Mouse (Mus musculus): ENCODE data around the gene Nmnat3. TPM values are rescaled to one million over a fixed set of nuclear protein-coding genes. Genes with fewer than 3 reads are reported as not detected.

Gene Nmnat3
- polyA plus RNA-seq, 1 experiment from 2014 or later: 1.8 TPM

- H3K27me3 ChIP-seq (replicated peaks; ENCODE audit: control insufficient read depth, insufficient read depth, low read length): no peaks in the 10 kb centered on the region
- no peak for ATAC-seq
These were observed 59.0 kb downstream of the Nmnat3 start for GRCm38 (mm10) chr9:98346240-98346639.

GRCm38 (mm10) chr9:98347021-98347420 lies 59.8 kb downstream of the Nmnat3 start:
- Histone ChIP-seq H3K27me3 (replicated peaks; ENCODE audit: control insufficient read depth, insufficient read depth, low read length) (no peaks in the 10 kb centered on the region), H3K4me2 (ENCODE audit: low read length) (no peak overlapping the region), H3K9ac (replicated peaks; ENCODE audit: low read depth, low read length) (no peak overlapping the region), H3K36me3 (ENCODE audit: control insufficient read depth, insufficient read depth) (no peaks in the 10 kb centered on the region), H3K4me3 (replicated peaks; ENCODE audit: low read length) (no peak overlapping the region), H3K9me3 (ENCODE audit: control insufficient read depth, low read length) (no peaks in the 10 kb centered on the region), H3K27ac (ENCODE audit: low read length) (no peak overlapping the region), H3K4me1 (replicated peaks; ENCODE audit: control insufficient read depth, insufficient read depth, low read length) (peaks cover 9% of the 10 kb centered on the region)
- no peak for ATAC-seq
- WGBS: 89% methylated on average over 3 of the region's 3 CpGs

More at GRCm38 (mm10) chr9:98346240-98346639, 59.0 kb downstream of the Nmnat3 start:
- WGBS: 70% methylated on average over 4 of the region's 4 CpGs
- Histone ChIP-seq H3K27ac (ENCODE audit: low read length) (no peak overlapping the region), H3K36me3 (ENCODE audit: control insufficient read depth, insufficient read depth) (no peaks in the 10 kb centered on the region), H3K4me1 (replicated peaks; ENCODE audit: control insufficient read depth, insufficient read depth, low read length) (peaks cover 9% of the 10 kb centered on the region), H3K9ac (replicated peaks; ENCODE audit: low read depth, low read length) (no peak overlapping the region), H3K4me2 (ENCODE audit: low read length) (no peak overlapping the region), H3K4me3 (replicated peaks; ENCODE audit: low read length) (no peak overlapping the region), H3K9me3 (ENCODE audit: control insufficient read depth, low read length) (no peaks in the 10 kb centered on the region)

GRCm38 (mm10) chr9:98350318-98351144 lies 63.3 kb downstream of the Nmnat3 start:
- Histone ChIP-seq H3K9ac (replicated peaks; ENCODE audit: low read depth, low read length) (no peak overlapping the region), H3K4me1 (replicated peaks; ENCODE audit: control insufficient read depth, insufficient read depth, low read length) (peaks cover 9% of the 10 kb centered on the region), H3K27me3 (replicated peaks; ENCODE audit: control insufficient read depth, insufficient read depth, low read length) (no peaks in the 10 kb centered on the region), H3K9me3 (ENCODE audit: control insufficient read depth, low read length) (no peaks in the 10 kb centered on the region), H3K36me3 (ENCODE audit: control insufficient read depth, insufficient read depth) (no peaks in the 10 kb centered on the region), H3K4me2 (ENCODE audit: low read length) (no peak overlapping the region), H3K27ac (ENCODE audit: low read length) (no peak overlapping the region), H3K4me3 (replicated peaks; ENCODE audit: low read length) (no peak overlapping the region)
- peak; percentile 47; the same call in 1 of the 2 replicates for ATAC-seq
- 11% methylated on average over 4 of the region's 4 CpGs for WGBS

- H3K4me3 ChIP-seq (replicated peaks; ENCODE audit: low read length): no peak overlapping the region
- no peaks in the 10 kb centered on the region for H3K27me3 ChIP-seq (replicated peaks; ENCODE audit: control insufficient read depth, insufficient read depth, low read length)
- peaks cover 9% of the 10 kb centered on the region for H3K4me1 ChIP-seq (replicated peaks; ENCODE audit: control insufficient read depth, insufficient read depth, low read length)
- 88% methylated on average over 6 of the region's 6 CpGs for WGBS
- no peak overlapping the region for H3K27ac ChIP-seq (ENCODE audit: low read length)
- no peaks in the 10 kb centered on the region for H3K9me3 ChIP-seq (ENCODE audit: control insufficient read depth, low read length)
- no peaks in the 10 kb centered on the region for H3K36me3 ChIP-seq (ENCODE audit: control insufficient read depth, insufficient read depth)
- no peak overlapping the region for H3K9ac ChIP-seq (replicated peaks; ENCODE audit: low read depth, low read length)
- H3K4me2 ChIP-seq (ENCODE audit: low read length): no peak overlapping the region
- ATAC-seq: no peak
These were observed 65.1 kb downstream of the Nmnat3 start for GRCm38 (mm10) chr9:98352332-98352731.

GRCm38 (mm10) chr9:98354919-98355318 lies 67.7 kb downstream of the Nmnat3 start:
- WGBS: 96% methylated on average over 3 of the region's 3 CpGs
- no peak overlapping the region for H3K4me2 ChIP-seq (ENCODE audit: low read length)

GRCm38 (mm10) chr9:98361047-98361446 lies 73.8 kb downstream of the Nmnat3 start:
- no peak for ATAC-seq
- Histone ChIP-seq H3K27me3 (replicated peaks; ENCODE audit: control insufficient read depth, insufficient read depth, low read length) (no peaks in the 10 kb centered on the region; the same call in 1 of the 2 replicates), H3K4me3 (replicated peaks; ENCODE audit: low read length) (no peak overlapping the region), H3K4me2 (ENCODE audit: low read length) (no peak overlapping the region), H3K4me1 (replicated peaks; ENCODE audit: control insufficient read depth, insufficient read depth, low read length) (peaks cover 5% of the 10 kb centered on the region), H3K9ac (replicated peaks; ENCODE audit: low read depth, low read length) (no peak overlapping the region), H3K9me3 (ENCODE audit: control insufficient read depth, low read length) (no peaks in the 10 kb centered on the region), H3K27ac (ENCODE audit: low read length) (no peak overlapping the region), H3K36me3 (ENCODE audit: control insufficient read depth, insufficient read depth) (no peaks in the 10 kb centered on the region)
- 82% methylated on average over 3 of the region's 3 CpGs for WGBS

More at GRCm38 (mm10) chr9:98354919-98355318, 67.7 kb downstream of the Nmnat3 start:
- H3K9me3 ChIP-seq (ENCODE audit: control insufficient read depth, low read length): no peaks in the 10 kb centered on the region
- H3K36me3 ChIP-seq (ENCODE audit: control insufficient read depth, insufficient read depth): no peaks in the 10 kb centered on the region
- no peak overlapping the region for H3K4me3 ChIP-seq (replicated peaks; ENCODE audit: low read length)
- H3K27ac ChIP-seq (ENCODE audit: low read length): no peak overlapping the region
- peaks cover 7% of the 10 kb centered on the region for H3K4me1 ChIP-seq (replicated peaks; ENCODE audit: control insufficient read depth, insufficient read depth, low read length)
- H3K27me3 ChIP-seq (replicated peaks; ENCODE audit: control insufficient read depth, insufficient read depth, low read length): no peaks in the 10 kb centered on the region; the same call in 1 of the 2 replicates
- no peak for ATAC-seq
- H3K9ac ChIP-seq (replicated peaks; ENCODE audit: low read depth, low read length): no peak overlapping the region

GRCm38 (mm10) chr9:98366075-98366474 lies 78.8 kb downstream of the Nmnat3 start:
- H3K4me3 ChIP-seq (replicated peaks; ENCODE audit: low read length): no peak overlapping the region
- H3K27ac ChIP-seq (ENCODE audit: low read length): no peak overlapping the region
- 74% methylated on average over 8 of the region's 8 CpGs for WGBS
- H3K9me3 ChIP-seq (ENCODE audit: control insufficient read depth, low read length): no peaks in the 10 kb centered on the region
- H3K9ac ChIP-seq (replicated peaks; ENCODE audit: low read depth, low read length): no peak overlapping the region
- H3K4me1 ChIP-seq (replicated peaks; ENCODE audit: control insufficient read depth, insufficient read depth, low read length): peaks cover 12% of the 10 kb centered on the region
- no peak overlapping the region for H3K4me2 ChIP-seq (ENCODE audit: low read length)
- no peak for ATAC-seq
- H3K27me3 ChIP-seq (replicated peaks; ENCODE audit: control insufficient read depth, insufficient read depth, low read length): no peaks in the 10 kb centered on the region
- no peaks in the 10 kb centered on the region for H3K36me3 ChIP-seq (ENCODE audit: control insufficient read depth, insufficient read depth)

- Histone ChIP-seq H3K4me1 (replicated peaks; ENCODE audit: control insufficient read depth, insufficient read depth, low read length) (peaks cover 8% of the 10 kb centered on the region), H3K9ac (replicated peaks; ENCODE audit: low read depth, low read length) (no peak overlapping the region), H3K36me3 (ENCODE audit: control insufficient read depth, insufficient read depth) (no peaks in the 10 kb centered on the region), H3K4me3 (replicated peaks; ENCODE audit: low read length) (no peak overlapping the region), H3K4me2 (ENCODE audit: low read length) (no peak overlapping the region), H3K27ac (ENCODE audit: low read length) (0 out of 2 replicates have a peak overlapping the region, but pooled peaks have one; percentile 21), H3K27me3 (replicated peaks; ENCODE audit: control insufficient read depth, insufficient read depth, low read length) (no peaks in the 10 kb centered on the region), H3K9me3 (ENCODE audit: control insufficient read depth, low read length) (no peaks in the 10 kb centered on the region)
- WGBS: 71% methylated on average over 13 of the region's 13 CpGs
- peak; percentile 67 for ATAC-seq
These were observed 80.2 kb downstream of the Nmnat3 start for GRCm38 (mm10) chr9:98367333-98367962.

GRCm38 (mm10) chr9:98369707-98370106 lies 82.5 kb downstream of the Nmnat3 start:
- no peak overlapping the region for H3K27ac ChIP-seq (ENCODE audit: low read length)
- no peak overlapping the region for H3K4me3 ChIP-seq (replicated peaks; ENCODE audit: low read length)
- H3K4me1 ChIP-seq (replicated peaks; ENCODE audit: control insufficient read depth, insufficient read depth, low read length): peaks cover 7% of the 10 kb centered on the region
- H3K9me3 ChIP-seq (ENCODE audit: control insufficient read depth, low read length): no peaks in the 10 kb centered on the region
- 53% methylated on average over 7 of the region's 8 CpGs for WGBS
- H3K27me3 ChIP-seq (replicated peaks; ENCODE audit: control insufficient read depth, insufficient read depth, low read length): no peaks in the 10 kb centered on the region
- H3K9ac ChIP-seq (replicated peaks; ENCODE audit: low read depth, low read length): no peak overlapping the region
- ATAC-seq: no peak
- H3K4me2 ChIP-seq (ENCODE audit: low read length): no peak overlapping the region
- no peaks in the 10 kb centered on the region for H3K36me3 ChIP-seq (ENCODE audit: control insufficient read depth, insufficient read depth)

All from forebrain, embryonic 16.5 days (tissue).